Mouse (Mus musculus): Measurements from ENCODE around the gene Zfp689. TPM values are rescaled to one million over a fixed set of nuclear protein-coding genes. Genes with fewer than 3 reads are reported as not detected.
"Not testable (repeated sequence)": the region's sequence is repeated elsewhere in the genome, so short reads cannot be mapped to it uniquely, and the experiment has no call there.

Gene Zfp689
- polyA plus RNA-seq, 1 experiment from 2014 or later, result 2.2 TPM

DNA sequence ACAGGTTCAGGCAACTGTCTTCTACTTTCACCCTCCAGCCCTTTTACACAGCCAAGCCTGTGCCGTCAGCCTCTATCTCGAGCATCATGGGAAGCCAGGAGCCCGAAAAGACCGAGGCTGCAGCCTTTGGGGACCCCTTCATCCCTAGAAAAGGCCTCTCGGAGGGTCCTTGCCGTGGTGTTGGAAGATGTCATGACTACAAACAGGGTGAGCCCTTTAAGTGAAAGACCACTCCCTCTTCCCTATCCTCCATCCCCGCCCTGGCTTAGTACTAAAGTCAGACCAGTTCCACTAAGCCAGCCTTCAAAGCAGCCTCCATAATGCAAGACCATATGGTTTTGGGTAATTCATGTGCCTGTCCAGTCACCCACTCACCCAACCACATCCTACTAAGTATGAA is 23.1 kb upstream of the Zfp689 start:
- WGBS, result 2% methylated on average over 7 of the region's 7 CpGs
- Histone ChIP-seq H3K27ac (ENCODE audit: low read depth, low read length) (peak overlapping the region; percentile 91), H3K4me3 (ENCODE audit: low read depth, low read length) (peak overlapping the region; percentile 60), H3K9ac (ENCODE audit: low read depth, low read length) (peak overlapping the region; percentile 66), H3K4me1 (replicated peaks; ENCODE audit: control insufficient read depth, insufficient read depth, low read length) (no peaks in the 10 kb centered on the region; the same call in 1 of the 2 replicates), H3K36me3 (ENCODE audit: control insufficient read depth, insufficient read depth) (peaks cover 41% of the 10 kb centered on the region), H3K9me3 (ENCODE audit: control insufficient read depth) (no peaks in the 10 kb centered on the region), H3K27me3 (replicated peaks; ENCODE audit: control insufficient read depth, insufficient read depth, low read length) (no peaks in the 10 kb centered on the region), H3K4me2 (replicated peaks; ENCODE audit: low read depth) (peak overlapping the region; percentile 88)
- no peak for TF ChIP-seq CTCF (IDR thresholded peaks at IDR 0.05; ENCODE audit: low read depth)
- ATAC-seq, result no peak

DNA sequence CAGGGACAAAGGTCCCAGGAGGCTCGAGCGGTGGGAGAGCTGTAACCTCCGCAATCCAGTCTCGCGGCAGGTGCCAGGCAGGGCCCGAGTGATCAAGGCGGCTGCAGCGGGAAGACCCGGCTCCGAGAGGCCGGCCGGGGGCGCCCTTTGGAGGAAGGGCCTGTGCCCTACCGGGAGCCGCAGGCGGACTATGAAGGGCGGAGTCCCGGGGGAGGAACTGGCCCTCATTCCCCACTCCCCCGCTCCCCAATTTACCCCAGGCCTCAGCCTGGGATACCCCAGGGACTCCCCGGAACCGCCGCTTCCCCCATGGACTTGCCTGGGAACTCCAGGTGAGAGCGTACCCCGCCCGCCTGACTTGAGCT is 22.7 kb upstream of the Zfp689 start:
- peak overlapping the region; percentile 60 for H3K4me3 ChIP-seq (ENCODE audit: low read depth, low read length)
- peaks cover 45% of the 10 kb centered on the region for H3K36me3 ChIP-seq (ENCODE audit: control insufficient read depth, insufficient read depth)
- peak overlapping the region; percentile 66 for H3K9ac ChIP-seq (ENCODE audit: low read depth, low read length)
- no peaks in the 10 kb centered on the region; the same call in 1 of the 2 replicates for H3K4me1 ChIP-seq (replicated peaks; ENCODE audit: control insufficient read depth, insufficient read depth, low read length)
- ATAC-seq, result peak; percentile 62
- H3K27ac ChIP-seq (ENCODE audit: low read depth, low read length), result peak overlapping the region; percentile 91
- peak; percentile 41 for TF ChIP-seq CTCF (IDR thresholded peaks at IDR 0.05; ENCODE audit: low read depth)
- H3K4me2 ChIP-seq (replicated peaks; ENCODE audit: low read depth), result peak overlapping the region; percentile 88
- under 1% methylated on average over 21 of the region's 25 CpGs for WGBS
- H3K27me3 ChIP-seq (replicated peaks; ENCODE audit: control insufficient read depth, insufficient read depth, low read length), result no peaks in the 10 kb centered on the region
- H3K9me3 ChIP-seq (ENCODE audit: control insufficient read depth), result no peaks in the 10 kb centered on the region

DNA sequence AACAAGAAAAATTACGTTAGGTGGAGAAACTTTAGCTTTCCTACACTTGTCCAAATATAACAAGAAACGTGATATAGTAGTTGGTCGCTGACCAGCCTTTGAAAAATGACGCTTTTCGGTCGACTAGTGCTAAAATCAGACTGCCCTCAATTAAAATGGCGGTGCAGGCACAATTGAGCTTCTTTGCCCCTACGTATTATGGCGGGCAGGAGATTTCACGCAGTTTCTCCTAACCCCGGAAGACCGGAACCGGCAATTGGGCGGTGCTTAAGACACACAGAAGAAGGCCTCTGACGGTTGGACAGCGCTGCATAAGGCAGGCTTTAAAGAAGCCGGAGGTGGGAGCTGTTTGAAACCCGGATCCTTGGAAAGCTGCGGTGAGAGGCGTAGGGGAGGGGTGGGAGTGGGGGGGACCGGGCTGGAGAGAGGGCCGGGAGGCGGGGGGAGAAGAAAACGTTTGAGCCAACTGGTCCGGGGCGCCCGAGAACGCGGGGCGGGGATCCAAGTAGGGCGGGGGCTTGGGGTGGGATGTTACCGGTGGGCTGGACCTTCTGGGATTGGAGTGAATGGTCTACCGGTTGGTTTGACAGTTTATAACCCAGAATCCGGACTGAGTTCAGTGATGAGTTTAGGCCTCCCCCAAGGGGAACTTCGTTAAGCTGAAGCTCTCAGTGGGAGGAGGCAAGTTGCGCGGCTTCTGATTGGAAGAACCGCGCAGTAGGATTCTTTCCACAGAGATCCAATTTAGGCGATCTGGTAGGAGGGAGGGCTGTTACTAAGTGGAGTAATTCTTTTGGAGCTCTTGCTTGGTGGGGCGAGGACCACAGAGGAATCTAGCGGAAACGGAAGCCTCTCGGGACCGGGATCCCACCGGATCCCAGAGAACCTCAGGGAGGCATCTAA is 22.0 kb upstream of the Zfp689 start:
- Histone ChIP-seq H3K27ac (ENCODE audit: low read depth, low read length) (peak overlapping the region; percentile 91), H3K9ac (ENCODE audit: low read depth, low read length) (peak overlapping the region; percentile 72), H3K4me2 (replicated peaks; ENCODE audit: low read depth) (peak overlapping the region; percentile 88), H3K4me3 (ENCODE audit: low read depth, low read length) (peak overlapping the region; percentile 60), H3K9me3 (ENCODE audit: control insufficient read depth) (no peaks in the 10 kb centered on the region), H3K4me1 (replicated peaks; ENCODE audit: control insufficient read depth, insufficient read depth, low read length) (no peaks in the 10 kb centered on the region; the same call in 1 of the 2 replicates), H3K36me3 (ENCODE audit: control insufficient read depth, insufficient read depth) (peaks cover 43% of the 10 kb centered on the region), H3K27me3 (replicated peaks; ENCODE audit: control insufficient read depth, insufficient read depth, low read length) (no peaks in the 10 kb centered on the region)
- 0 out of 2 replicates have a peak, but pooled peaks have one; percentile 6 for TF ChIP-seq CTCF (IDR thresholded peaks at IDR 0.05; ENCODE audit: low read depth)
- WGBS, result 0% methylated on average over 46 of the region's 46 CpGs
- peak; percentile 90 for ATAC-seq

DNA sequence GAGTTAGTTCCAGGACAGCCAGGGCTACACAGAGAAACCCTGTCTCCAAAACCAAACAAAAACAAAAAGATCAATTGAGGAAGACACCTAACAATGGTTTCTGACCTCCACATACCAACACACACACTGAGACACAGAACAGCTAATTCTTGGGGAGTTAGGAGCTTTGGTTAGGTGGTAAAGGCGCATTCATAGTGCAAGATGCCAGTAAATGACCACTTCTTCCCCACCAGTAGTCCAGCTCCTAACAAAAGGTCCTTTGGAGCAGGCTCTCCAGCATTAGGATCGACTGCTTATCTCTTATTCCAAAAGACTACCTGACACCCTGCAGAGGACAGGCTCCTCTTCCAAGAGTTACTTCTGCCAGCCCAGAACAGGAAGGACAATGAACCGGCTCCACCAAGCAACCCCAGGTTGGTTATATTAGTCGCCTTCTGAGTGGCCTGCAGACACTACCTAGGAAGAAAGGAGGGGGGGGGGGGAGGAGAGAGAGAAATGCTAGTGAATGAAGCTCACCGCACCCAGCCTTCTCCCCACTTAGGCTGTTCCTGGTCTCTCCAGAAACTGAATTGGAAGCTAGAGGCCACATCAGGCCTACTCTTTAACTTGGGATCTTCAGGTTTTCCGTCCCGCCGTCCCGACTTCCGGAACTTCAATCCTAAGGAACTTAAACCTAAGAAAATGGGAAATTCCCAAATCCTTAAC is 21.2 kb upstream of the Zfp689 start:
- TF ChIP-seq CTCF (IDR thresholded peaks at IDR 0.05; ENCODE audit: low read depth), result no peak
- Histone ChIP-seq H3K36me3 (ENCODE audit: control insufficient read depth, insufficient read depth) (peaks cover 40% of the 10 kb centered on the region), H3K27ac (ENCODE audit: low read depth, low read length) (peak overlapping the region; percentile 91), H3K27me3 (replicated peaks; ENCODE audit: control insufficient read depth, insufficient read depth, low read length) (no peaks in the 10 kb centered on the region), H3K9me3 (ENCODE audit: control insufficient read depth) (no peaks in the 10 kb centered on the region), H3K4me3 (ENCODE audit: low read depth, low read length) (peak overlapping the region; percentile 60), H3K4me1 (replicated peaks; ENCODE audit: control insufficient read depth, insufficient read depth, low read length) (no peaks in the 10 kb centered on the region; the same call in 1 of the 2 replicates), H3K9ac (ENCODE audit: low read depth, low read length) (peak overlapping the region; percentile 72), H3K4me2 (replicated peaks; ENCODE audit: low read depth) (peak overlapping the region; percentile 88)
- peak; percentile 17 for ATAC-seq
- WGBS, result 7% methylated on average over 10 of the region's 10 CpGs

DNA sequence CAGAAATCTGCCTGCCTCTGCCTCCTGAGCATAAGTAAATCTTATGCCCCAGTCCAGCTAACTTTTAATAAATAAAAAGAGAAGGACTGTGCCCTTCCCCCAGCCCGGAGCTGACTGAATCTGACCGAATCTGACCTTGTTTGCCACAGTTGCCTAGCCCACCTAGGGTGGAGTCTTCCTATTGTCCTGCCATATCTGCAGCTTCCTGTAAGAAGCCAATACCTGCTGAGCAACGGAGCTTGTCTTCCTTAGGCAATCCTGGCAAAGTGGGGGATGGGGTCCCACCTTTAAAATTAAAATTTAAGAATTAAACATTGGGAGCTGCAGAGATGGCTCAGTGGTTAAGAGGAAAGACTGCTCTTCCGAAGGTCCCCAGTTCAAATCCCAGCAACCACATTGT is 17.6 kb upstream of the Zfp689 start:
- 95% methylated on average over 4 of the region's 4 CpGs for WGBS

DNA sequence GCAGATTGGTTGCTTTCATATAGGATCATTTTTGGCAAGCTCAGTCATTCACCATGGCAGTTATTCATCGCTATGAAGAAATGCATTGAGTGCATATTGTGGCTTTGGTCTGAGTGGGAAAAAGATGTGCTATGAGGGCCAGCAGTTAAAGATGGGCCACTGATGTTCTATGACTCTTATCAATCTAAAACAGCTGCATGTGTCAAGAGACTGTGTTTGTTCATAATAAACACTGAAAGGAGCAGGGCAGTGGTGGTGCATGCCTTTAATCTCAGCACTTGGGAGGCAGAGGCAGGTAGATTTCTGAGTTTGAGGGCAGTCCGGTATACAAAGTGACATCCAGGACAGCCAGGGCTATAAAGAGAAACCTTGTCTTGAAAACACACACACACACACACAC is 16.7 kb upstream of the Zfp689 start:
- H3K4me3 ChIP-seq (ENCODE audit: low read depth, low read length); H3K4me1 ChIP-seq (replicated peaks; ENCODE audit: control insufficient read depth, insufficient read depth, low read length); H3K27me3 ChIP-seq (replicated peaks; ENCODE audit: control insufficient read depth, insufficient read depth, low read length); ATAC-seq; H3K4me2 ChIP-seq (replicated peaks; ENCODE audit: low read depth); H3K9ac ChIP-seq (ENCODE audit: low read depth, low read length); H3K9me3 ChIP-seq (ENCODE audit: control insufficient read depth); H3K27ac ChIP-seq (ENCODE audit: low read depth, low read length): not testable (repeated sequence)
- WGBS, result 91% methylated on average over 2 of the region's 2 CpGs
- H3K36me3 ChIP-seq (ENCODE audit: control insufficient read depth, insufficient read depth), result peaks cover 25% of the 10 kb centered on the region

More for the DNA sequence above, 17.6 kb upstream of the Zfp689 start:
- Histone ChIP-seq H3K9me3 (ENCODE audit: control insufficient read depth) (no peaks in the 10 kb centered on the region), H3K4me3 (ENCODE audit: low read depth, low read length) (no peak overlapping the region), H3K27me3 (replicated peaks; ENCODE audit: control insufficient read depth, insufficient read depth, low read length) (no peaks in the 10 kb centered on the region), H3K4me1 (replicated peaks; ENCODE audit: control insufficient read depth, insufficient read depth, low read length) (no peaks in the 10 kb centered on the region), H3K27ac (ENCODE audit: low read depth, low read length) (no peak overlapping the region), H3K9ac (ENCODE audit: low read depth, low read length) (no peak overlapping the region), H3K36me3 (ENCODE audit: control insufficient read depth, insufficient read depth) (peaks cover 25% of the 10 kb centered on the region), H3K4me2 (replicated peaks; ENCODE audit: low read depth) (no peak overlapping the region)
- TF ChIP-seq CTCF (IDR thresholded peaks at IDR 0.05; ENCODE audit: low read depth), result no peak
- no peak for ATAC-seq
